In the genomic region with DNA sequence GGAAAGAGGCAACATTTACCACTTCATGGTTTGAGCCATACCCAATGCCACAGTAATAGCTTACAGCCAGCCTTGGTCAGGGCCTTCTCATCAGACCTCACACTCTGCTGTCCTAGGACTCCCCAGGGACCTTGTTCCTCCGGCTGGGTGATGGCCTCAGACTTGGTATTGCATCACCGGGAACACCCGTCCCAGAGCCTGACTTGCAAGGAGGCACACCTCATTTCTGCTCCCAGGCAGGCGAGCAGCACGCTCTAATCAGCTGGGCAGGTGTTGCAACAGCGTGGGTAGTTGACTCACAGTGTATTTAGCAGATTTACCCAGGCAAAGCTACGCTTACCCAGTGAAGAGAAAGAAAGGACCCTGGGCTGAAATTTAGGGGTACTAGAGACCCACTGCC, we compare ENCODE assay signal across 9 mouse cellular contexts. TPM values are rescaled to one million over a fixed set of nuclear protein-coding genes. Genes with fewer than 3 reads are reported as not detected.
DNase-seq lines count a peak whose midpoint lies in the region; ATAC-seq and TF ChIP-seq lines count a peak whose summit lies in the region.
"Had no signal": no experiment of that assay in that cellular context is flagged by ENCODE, and none has a peak within 500 bp of the region (broad histone marks: within the 10 kb centered on the region; RNA-seq: fewer than 3 reads in every experiment).

No protein-coding gene starts in this region.

- in situ Hi-C loops in Patski (cut with MboI; ENCODE audit: low pct_unique_long_range_greater_than_20kb): no loop called here

- no peaks in the 10 kb centered on the region for H3K9me3 ChIP-seq in embryonic facial prominence, embryonic 14.5 days (ENCODE audit: control insufficient read depth, low read length)
- no peaks in the 10 kb centered on the region for H3K9me3 ChIP-seq in embryonic facial prominence, embryonic 10.5 days
- H3K9me3 ChIP-seq in intestine, embryonic 16.5 days (ENCODE audit: control insufficient read depth, low read length): no peaks in the 10 kb centered on the region

- no peaks in the 10 kb centered on the region for H3K27me3 ChIP-seq in embryonic facial prominence, embryonic 14.5 days (replicated peaks; ENCODE audit: control insufficient read depth, insufficient read depth, low read length)
- H3K27me3 ChIP-seq in embryonic facial prominence, embryonic 10.5 days (replicated peaks; ENCODE audit: low read depth, poor library complexity, severe bottlenecking): no peaks in the 10 kb centered on the region
- no peaks in the 10 kb centered on the region for H3K27me3 ChIP-seq in Patski
- no peaks in the 10 kb centered on the region for H3K27me3 ChIP-seq in intestine, embryonic 16.5 days (replicated peaks; ENCODE audit: control insufficient read depth, insufficient read depth, low read length)

- peak; percentile 60 for DNase-seq in embryonic facial prominence, embryonic 14.5 days (ENCODE audit: low spot score)
- no peak for DNase-seq in embryonic facial prominence, embryonic 10.5 days (ENCODE audit: low spot score)
- DNase-seq in Patski (ENCODE audit: low read depth, low spot score): no peak
- no peak for DNase-seq in kidney, adult 8-10 months
- no peak for DNase-seq in kidney, adult 11 months
- DNase-seq in natural killer cell, adult 2 months (ENCODE audit: low spot score in 2 of 2): no peak
- DNase-seq: kidney, adult 18-20 months had no signal

- CTCF ChIA-PET in Patski (lab: Charles Lee): no interaction called here

- TF ChIP-seq CTCF in Patski (IDR thresholded peaks at IDR 0.05): no peak

- no peak overlapping the region for H3K4me2 ChIP-seq in embryonic facial prominence, embryonic 14.5 days (ENCODE audit: low read depth, low read length)
- H3K4me2 ChIP-seq in intestine, embryonic 16.5 days (ENCODE audit: low read depth, low read length): no peak overlapping the region

- no peaks in the 10 kb centered on the region for H3K36me3 ChIP-seq in embryonic facial prominence, embryonic 14.5 days (ENCODE audit: control insufficient read depth, insufficient read depth, low read length)
- no peaks in the 10 kb centered on the region for H3K36me3 ChIP-seq in embryonic facial prominence, embryonic 10.5 days (replicated peaks)
- H3K36me3 ChIP-seq in intestine, embryonic 16.5 days (ENCODE audit: control insufficient read depth, insufficient read depth, low read length): no peaks in the 10 kb centered on the region

- WGBS in embryonic facial prominence, embryonic 14.5 days: 83% methylated on average over 7 of the region's 7 CpGs
- WGBS in embryonic facial prominence, embryonic 10.5 days: 87% methylated on average over 7 of the region's 7 CpGs
- 69% methylated on average over 7 of the region's 7 CpGs for WGBS in intestine, embryonic 16.5 days

- no peak overlapping the region for H3K27ac ChIP-seq in embryonic facial prominence, embryonic 14.5 days (replicated peaks; ENCODE audit: low read depth, low read length)
- no peak overlapping the region for H3K27ac ChIP-seq in embryonic facial prominence, embryonic 10.5 days (replicated peaks)
- peak overlapping the region; percentile 52 for H3K27ac ChIP-seq in intestine, embryonic 16.5 days (ENCODE audit: low read length)

- H3K9ac ChIP-seq in embryonic facial prominence, embryonic 14.5 days (ENCODE audit: low read depth, low read length): no peak overlapping the region
- no peak overlapping the region for H3K9ac ChIP-seq in intestine, embryonic 16.5 days (ENCODE audit: low read depth, low read length)

- no peaks in the 10 kb centered on the region for H3K4me1 ChIP-seq in embryonic facial prominence, embryonic 14.5 days (ENCODE audit: control insufficient read depth, insufficient read depth, low read length)
- peaks cover 6% of the 10 kb centered on the region; the same call in 1 of the 2 replicates for H3K4me1 ChIP-seq in embryonic facial prominence, embryonic 10.5 days
- H3K4me1 ChIP-seq in intestine, embryonic 16.5 days (ENCODE audit: control insufficient read depth, insufficient read depth, low read length): peaks cover 16% of the 10 kb centered on the region

- no peak for ATAC-seq in embryonic facial prominence, embryonic 14.5 days (ENCODE audit: low read depth)
- peak; percentile 63 for ATAC-seq in Patski
- ATAC-seq in intestine, embryonic 16.5 days: peak; percentile 95
- peak; percentile 90 for ATAC-seq in megakaryocyte, adult 5-6 weeks (ENCODE audit: poor library complexity, severe bottlenecking)

- POLR2A ChIA-PET in Patski (lab: Charles Lee): no interaction called here

- no peak overlapping the region for H3K4me3 ChIP-seq in embryonic facial prominence, embryonic 14.5 days (ENCODE audit: low read depth, low read length)
- H3K4me3 ChIP-seq in embryonic facial prominence, embryonic 10.5 days: no peak overlapping the region
- no peak overlapping the region for H3K4me3 ChIP-seq in intestine, embryonic 16.5 days (ENCODE audit: low read length)

RNA-seq across cellular contexts. Expression of gene Ank, which starts 11.2 kb away (rescaled TPM):
- polyA plus RNA-seq in embryonic facial prominence, embryonic 14.5 days (2014; fragmentation: Nextera tagmentation; extraction: Ambion mirVana): 15.5 and 18.0 TPM in 2 replicates
- 5.9 and 6.2 TPM in 2 replicates for polyA plus RNA-seq in embryonic facial prominence, embryonic 10.5 days (2016; fragmentation: Nextera tagmentation; extraction: Ambion mirVana)
- polyA plus RNA-seq in Patski (2021): 85.8 TPM
- 5.9 and 12.1 TPM in 2 replicates for polyA plus RNA-seq in intestine, embryonic 16.5 days (2015; fragmentation: Nextera tagmentation; extraction: Ambion mirVana)
- 44.6 and 46.5 TPM in 2 replicates for total RNA-seq in megakaryocyte, adult 5-6 weeks (2015)
- total RNA-seq in megakaryocyte, adult 5-6 weeks (2017): 12.7 and 15.5 TPM in 2 replicates
